Mouse (Mus musculus): Measurements from ENCODE around the gene Wnt5b.

Wnt5b gene

DNA sequence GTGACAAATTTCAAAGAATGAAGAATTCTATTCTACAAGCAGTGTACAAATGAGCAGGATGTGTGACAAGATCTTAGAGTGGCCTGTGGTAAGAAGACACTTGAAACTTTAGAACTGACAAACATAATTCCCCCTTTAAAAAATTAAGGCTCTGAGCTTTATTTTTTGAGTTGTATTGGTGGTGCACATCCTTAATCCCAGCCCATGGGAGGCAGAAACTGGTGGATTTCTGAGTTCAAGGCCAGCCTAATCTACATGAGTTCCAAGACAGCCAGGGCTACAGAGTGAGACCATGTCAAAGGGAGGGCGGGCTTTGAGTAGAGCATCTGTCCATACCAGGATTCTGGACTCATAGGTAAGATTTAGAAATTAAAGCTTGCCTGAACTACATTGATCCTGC lies 157.3 kb downstream of the Wnt5b start:
- DNase-seq (ENCODE audit: low spot score in 2 of 2) = no peak

DNA sequence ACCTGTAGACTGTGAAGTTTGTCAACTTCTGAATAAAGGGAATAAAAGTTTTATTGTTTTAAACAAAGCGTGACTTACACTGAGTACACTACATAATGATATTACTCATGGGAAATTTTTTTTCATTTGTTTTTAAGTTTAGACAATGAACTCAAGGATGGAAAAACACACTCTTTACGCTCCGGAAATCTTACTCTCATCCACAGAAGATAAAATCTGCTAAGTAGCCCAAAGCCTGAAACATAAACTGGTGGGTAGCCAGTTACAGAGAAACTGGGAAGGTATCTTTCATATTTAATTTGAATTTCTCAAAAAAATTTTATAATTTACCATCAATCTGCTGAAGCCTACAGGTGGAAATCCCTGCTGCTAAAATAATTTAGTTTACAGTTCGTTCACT lies 157.7 kb downstream of the Wnt5b start:
- DNase-seq (ENCODE audit: low spot score in 2 of 2) = no peak

DNA sequence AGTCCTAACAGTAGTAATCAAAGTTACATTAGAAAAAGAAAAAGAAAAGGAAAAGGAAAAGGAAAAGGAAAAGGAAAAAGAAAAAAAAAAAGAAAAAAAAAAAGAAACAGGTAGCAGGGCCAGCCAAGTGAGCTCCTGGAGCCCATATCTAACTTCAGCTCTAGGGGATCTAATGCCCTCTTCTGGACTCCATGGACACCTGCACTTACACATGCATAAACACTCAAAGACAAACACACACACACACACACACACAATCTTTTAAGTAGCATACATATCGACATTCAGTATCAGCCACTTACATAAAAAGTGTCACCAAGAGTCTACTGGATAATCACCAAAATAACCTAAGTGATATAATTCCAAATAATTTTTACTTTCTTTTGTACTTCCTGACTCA lies 158.5 kb downstream of the Wnt5b start:
- no peak for DNase-seq (ENCODE audit: low spot score in 2 of 2)
